ENCODE assay signal across 9 mouse cellular contexts in the genomic region with DNA sequence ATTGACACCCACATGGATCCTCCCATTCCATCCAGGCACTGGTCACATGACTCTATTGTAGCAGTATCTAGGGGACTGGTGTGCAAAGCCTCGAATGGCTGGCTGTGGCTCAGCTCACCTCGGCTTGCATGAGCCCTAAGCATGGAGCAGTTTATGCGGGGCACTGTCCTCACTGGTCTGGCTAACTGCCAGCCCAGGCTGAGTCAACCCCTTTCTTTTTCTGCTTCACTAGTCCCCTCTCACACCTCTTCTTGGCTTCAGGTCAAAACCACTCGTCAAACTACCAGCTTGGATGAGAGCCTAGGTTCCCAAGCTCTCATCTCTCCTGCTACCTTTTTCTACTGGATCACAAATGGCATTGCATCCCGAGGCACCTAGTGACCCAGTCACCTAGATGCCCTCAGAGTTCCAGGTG. TPM values are rescaled to one million over a fixed set of nuclear protein-coding genes. Genes with fewer than 3 reads are reported as not detected.
A peak's percentile ranks its signal among the peaks of the same experiment; 100 is the strongest.
DNase-seq lines count a peak whose midpoint lies in the region; ATAC-seq lines count a peak whose summit lies in the region.
"Had no signal": no experiment of that assay in that cellular context is flagged by ENCODE, and none has a peak within 500 bp of the region (broad histone marks: within the 10 kb centered on the region; RNA-seq: fewer than 3 reads in every experiment).

No protein-coding gene starts in this region.

- no peak overlapping the region for H3K4me3 ChIP-seq in forebrain, embryonic 12.5 days (replicated peaks)
- no peak overlapping the region for H3K4me3 ChIP-seq in forebrain, embryonic 10.5 days
- no peak overlapping the region for H3K4me3 ChIP-seq in neural tube, embryonic 15.5 days (replicated peaks)

- H3K9ac ChIP-seq in forebrain, embryonic 12.5 days, result no peak overlapping the region
- H3K9ac ChIP-seq in neural tube, embryonic 15.5 days (replicated peaks), result no peak overlapping the region

- H3K27ac ChIP-seq in forebrain, embryonic 12.5 days, result no peak overlapping the region
- no peak overlapping the region for H3K27ac ChIP-seq in forebrain, embryonic 10.5 days
- no peak overlapping the region for H3K27ac ChIP-seq in neural tube, embryonic 15.5 days (replicated peaks)

- H3K27me3 ChIP-seq in forebrain, embryonic 12.5 days, result no peaks in the 10 kb centered on the region
- H3K27me3 ChIP-seq in forebrain, embryonic 10.5 days (ENCODE audit: poor library complexity, severe bottlenecking), result no peaks in the 10 kb centered on the region
- no peaks in the 10 kb centered on the region for H3K27me3 ChIP-seq in neural tube, embryonic 15.5 days (replicated peaks)

- 68% methylated on average over 5 of the region's 5 CpGs for WGBS in forebrain, embryonic 12.5 days
- WGBS in forebrain, embryonic 10.5 days, result 83% methylated on average over 5 of the region's 5 CpGs
- WGBS in neural tube, embryonic 15.5 days, result 57% methylated on average over 5 of the region's 5 CpGs

- H3K36me3 ChIP-seq in forebrain, embryonic 12.5 days (replicated peaks), result no peaks in the 10 kb centered on the region
- H3K36me3 ChIP-seq in forebrain, embryonic 10.5 days (replicated peaks), result no peaks in the 10 kb centered on the region
- H3K36me3 ChIP-seq in neural tube, embryonic 15.5 days, result no peaks in the 10 kb centered on the region

- 0 out of 2 replicates have a peak, but pooled peaks cover 4% of the 10 kb centered on the region for H3K4me1 ChIP-seq in forebrain, embryonic 12.5 days
- H3K4me1 ChIP-seq in forebrain, embryonic 10.5 days, result no peaks in the 10 kb centered on the region
- 0 out of 2 replicates have a peak, but pooled peaks cover 10% of the 10 kb centered on the region for H3K4me1 ChIP-seq in neural tube, embryonic 15.5 days

- no peak overlapping the region for H3K4me2 ChIP-seq in forebrain, embryonic 12.5 days
- H3K4me2 ChIP-seq in neural tube, embryonic 15.5 days, result no peak overlapping the region

- no peak for DNase-seq in forebrain, embryonic 10.5 days (ENCODE audit: extremely low spot score, low spot score)
- DNase-seq in right cerebral cortex, adult 18-20 months, result peak; percentile 12
- no peak for DNase-seq in right cerebral cortex, postnatal 4 days
- peak; percentile 43 for DNase-seq in kidney, adult 9 months
- no peak for DNase-seq in thymus, postnatal 25 days
- DNase-seq in frontal cortex, postnatal 14 days (ENCODE audit: low spot score in 2 of 2), result no peak
- DNase-seq: gastrocnemius, postnatal 25 days had no signal

- ATAC-seq in forebrain, embryonic 12.5 days (ENCODE audit: low FRiP score), result peak; percentile 64; the same call in 1 of the 2 replicates
- peak; percentile 78 for ATAC-seq in neural tube, embryonic 15.5 days (ENCODE audit: low FRiP score)

- H3K9me3 ChIP-seq in forebrain, embryonic 12.5 days, result 0 out of 2 replicates have a peak, but pooled peaks cover 5% of the 10 kb centered on the region
- H3K9me3 ChIP-seq in forebrain, embryonic 10.5 days, result no peaks in the 10 kb centered on the region
- no peaks in the 10 kb centered on the region for H3K9me3 ChIP-seq in neural tube, embryonic 15.5 days (replicated peaks)

RNA-seq across cellular contexts. Expression of a gene that starts 51.5 kb away (rescaled TPM):
- polyA plus RNA-seq in forebrain, embryonic 12.5 days (2016; fragmentation: Nextera tagmentation; extraction: Ambion mirVana), result 1.5 and 2.0 TPM in 2 replicates
- polyA plus RNA-seq in forebrain, embryonic 10.5 days (2016; fragmentation: Nextera tagmentation; extraction: Ambion mirVana), result 1.5 and 1.7 TPM in 2 replicates
- 4.0 and 4.8 TPM in 2 replicates for polyA plus RNA-seq in neural tube, embryonic 15.5 days (2015; fragmentation: Nextera tagmentation; extraction: Ambion mirVana)

Comparison
In these comparisons a context has a peak if more than half of its experiments do, and no peak if none do; other contexts are left out.
1. DNase-seq: peak in right cerebral cortex, adult 18-20 months (single experiment) and kidney, adult 9 months (single experiment); none in forebrain, embryonic 10.5 days (single experiment), right cerebral cortex, postnatal 4 days (single experiment), thymus, postnatal 25 days (single experiment) and frontal cortex, postnatal 14 days (0 of 2).